Mouse (Mus musculus) cerebellum, adult 2 months (tissue): ENCODE data around the gene Rrp36. TPM values are rescaled to one million over a fixed set of nuclear protein-coding genes. Genes with fewer than 3 reads are reported as not detected.
A peak's percentile ranks its signal among the peaks of the same experiment; 100 is the strongest.

ENCODE experiments used
- DNase-seq, 2 experiments: peaks; one replicate each; pipeline ENCODE4 v3.0.0; 2021
- H3K27ac ChIP-seq: fragments of 200-500 bp; 2 replicates; pipeline ENCODE4 v1.5.1; 2012; ENCODE audit warnings: low read length, control low read depth, inconsistent platforms; ENCODE audit not compliant: insufficient read depth
- H3K27me3 ChIP-seq: fragments of 200-500 bp; 2 replicates; pipeline ENCODE4 v1.6.1; 2012; ENCODE audit warnings: inconsistent platforms, mild to moderate bottlenecking, low read length, moderate library complexity; ENCODE audit not compliant: control insufficient read depth, insufficient read depth
- H3K4me1 ChIP-seq: fragments of 200-500 bp; 2 replicates; pipeline ENCODE4 v1.6.1; 2011; ENCODE audit warnings: low read length; ENCODE audit not compliant: control insufficient read depth, insufficient read depth
- H3K4me3 ChIP-seq: fragments of 200-500 bp; replicated peaks from 2 replicates; pipeline ENCODE3; 2011; ENCODE audit warnings: mild to moderate bottlenecking, low read depth, low read length, control low read depth; ENCODE audit not compliant: insufficient read depth
- CTCF ChIP-seq: fragments of 200-500 bp; IDR thresholded peaks from 2 replicates; pipeline ENCODE4 v1.5.1; 2011; ENCODE audit warnings: low read depth, mild to moderate bottlenecking, control low read depth, low read length, moderate library complexity, borderline replicate concordance; ENCODE audit not compliant: insufficient read depth
- POLR2A ChIP-seq: fragments of 200-500 bp; IDR thresholded peaks from 2 replicates; pipeline ENCODE4 v1.6.1; 2011; ENCODE audit warnings: low read length, control low read depth, borderline replicate concordance; ENCODE audit not compliant: insufficient read depth
- WGBS: fragments of 180-500 bp; shearing (Covaris S2); methylation state at CpG from one replicate; pipeline ENCODE4 v1.1.7; 2018; 5-methylcytosine and 5-hydroxymethylcytosine counted together
- polyA plus RNA-seq: library from polyadenylated mRNA; depleted of rRNA; stranded (reverse); fragments of >200 nt; gene quantifications from 2 replicates; pipeline ENCODE4 v1.2.3, GENCODE M21; 2012

Rrp36 gene
- polyA plus RNA-seq, 1 experiment = 32.3 TPM

DNA sequence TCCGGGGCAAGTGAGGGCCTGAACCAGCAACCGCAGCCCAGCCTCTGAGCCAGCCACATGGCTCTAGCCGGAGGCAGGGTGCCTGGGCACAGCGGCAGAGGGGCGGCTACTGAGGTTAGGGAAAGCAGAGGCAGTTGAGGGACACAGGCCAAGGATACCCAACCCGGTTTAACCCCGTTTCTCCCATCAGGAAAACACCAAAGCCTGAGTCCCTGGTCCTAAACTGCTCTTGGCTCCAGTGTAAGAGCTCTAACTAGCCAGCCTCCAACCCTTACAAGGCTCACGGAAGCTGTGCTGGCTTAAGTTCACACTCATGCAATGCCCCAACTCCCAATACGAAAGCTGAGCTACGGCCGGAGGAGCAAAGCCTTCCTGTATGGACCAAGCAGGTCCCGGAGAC is 49.6 kb downstream of the Rrp36 start:
- H3K4me1 ChIP-seq = peaks cover 14% of the 10 kb centered on the region
- no peak overlapping the region for H3K4me3 ChIP-seq
- TF ChIP-seq CTCF = no peak
- no peak for TF ChIP-seq POLR2A
- H3K27ac ChIP-seq = no peak overlapping the region
- 55% methylated on average over 12 of the region's 12 CpGs for WGBS
- DNase-seq = no peak
- H3K27me3 ChIP-seq = no peaks in the 10 kb centered on the region

DNA sequence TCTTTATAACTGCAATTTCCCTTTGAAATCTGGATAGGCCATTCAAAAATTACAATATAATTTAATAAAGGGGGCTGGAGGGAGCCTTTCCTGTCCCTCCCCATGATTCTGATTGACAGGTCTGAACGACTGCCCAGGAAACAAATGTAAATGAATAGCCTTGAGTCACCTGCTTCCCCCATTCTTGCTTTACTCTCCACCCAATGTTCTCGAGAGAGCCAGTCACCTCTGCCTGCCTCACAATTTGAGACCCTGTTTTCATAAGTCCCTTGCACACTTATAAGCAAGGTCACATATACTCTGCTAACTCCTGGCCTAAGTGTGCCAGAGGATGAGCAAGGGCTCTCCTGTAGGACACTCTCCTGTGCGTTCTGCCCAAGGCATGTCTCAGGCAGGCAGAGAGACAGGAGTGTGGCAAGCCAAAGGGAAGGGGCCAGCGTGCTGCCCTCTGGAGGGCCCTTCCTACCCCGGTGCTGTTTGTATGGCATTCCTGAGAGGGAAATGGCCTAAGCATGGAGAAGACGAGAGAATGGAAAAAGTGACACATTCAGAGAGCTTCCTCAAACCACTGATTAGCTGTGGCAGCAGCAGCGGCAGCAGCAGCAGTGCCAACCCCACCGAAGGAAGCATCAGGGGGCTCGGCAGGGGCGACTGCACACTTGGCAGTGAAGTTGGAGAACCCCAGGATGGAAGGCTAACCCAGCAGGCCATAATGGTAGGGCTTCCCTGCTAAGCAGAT is 50.2 kb downstream of the Rrp36 start:
- H3K27me3 ChIP-seq = no peaks in the 10 kb centered on the region
- no peak overlapping the region for H3K4me3 ChIP-seq
- 31% methylated on average over 10 of the region's 10 CpGs for WGBS
- peaks cover 13% of the 10 kb centered on the region for H3K4me1 ChIP-seq
- TF ChIP-seq CTCF = no peak
- no peak for TF ChIP-seq POLR2A
- no peak overlapping the region for H3K27ac ChIP-seq
- no peak for DNase-seq

DNA sequence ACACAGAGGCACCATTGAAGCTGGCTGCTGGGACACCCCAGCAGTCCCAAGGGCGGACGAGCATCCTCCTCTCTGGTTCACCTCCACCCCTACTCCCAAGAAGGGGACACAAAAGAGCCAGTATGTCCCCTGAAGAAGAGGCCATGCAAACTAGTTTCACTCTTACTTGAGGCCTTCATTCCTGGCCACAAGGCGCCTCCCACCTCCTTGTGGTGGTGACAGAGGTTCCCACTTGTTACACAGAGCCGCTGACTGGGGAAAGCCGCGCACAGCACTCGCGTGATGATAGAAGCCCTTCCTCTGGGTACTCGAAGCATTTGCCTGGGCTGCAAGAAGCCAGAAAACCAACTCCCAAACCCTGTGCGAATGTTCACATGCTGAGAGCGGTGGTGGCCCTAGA is 51.9 kb downstream of the Rrp36 start:
- Histone ChIP-seq H3K4me3 (no peak overlapping the region), H3K27me3 (no peaks in the 10 kb centered on the region), H3K4me1 (peaks cover 13% of the 10 kb centered on the region), H3K27ac (no peak overlapping the region)
- 91% methylated on average over 11 of the region's 11 CpGs for WGBS
- DNase-seq = no peak
- no peak for TF ChIP-seq CTCF
- TF ChIP-seq POLR2A = no peak

DNA sequence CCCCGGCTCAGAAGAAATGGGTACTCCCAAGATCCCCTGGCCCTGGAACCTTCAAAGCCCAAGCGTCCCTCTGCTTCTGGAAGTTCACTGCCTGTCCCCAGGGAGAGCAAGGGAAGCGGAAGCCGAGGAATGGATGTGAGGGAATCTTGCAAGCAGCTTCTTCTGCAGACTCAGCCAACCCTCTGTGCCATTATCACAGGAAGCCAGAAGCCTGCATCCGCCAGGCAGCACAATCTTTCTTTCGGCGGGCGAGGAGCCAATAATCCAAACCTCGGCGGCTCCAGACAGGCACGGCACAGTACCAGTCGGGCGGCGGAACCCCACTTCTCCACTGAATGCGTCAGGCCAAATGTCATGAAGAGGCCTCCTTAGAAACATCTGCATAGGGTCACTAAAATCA is 52.8 kb downstream of the Rrp36 start:
- peak; percentile 62 to 63 for DNase-seq
- Histone ChIP-seq H3K27me3 (no peaks in the 10 kb centered on the region), H3K4me3 (peak overlapping the region; percentile 17), H3K4me1 (peaks cover 13% of the 10 kb centered on the region), H3K27ac (peak overlapping the region; percentile 9; the same call in 1 of the 2 replicates)
- TF ChIP-seq CTCF (no peak), POLR2A (no peak)
- WGBS = 9% methylated on average over 15 of the region's 15 CpGs

- Histone ChIP-seq H3K27me3 (no peaks in the 10 kb centered on the region), H3K4me3 (no peak overlapping the region), H3K27ac (no peak overlapping the region), H3K4me1 (peaks cover 13% of the 10 kb centered on the region)
- TF ChIP-seq CTCF (no peak), POLR2A (no peak)
- DNase-seq = no peak
- 65% methylated on average over 16 of the region's 16 CpGs for WGBS
These were observed 54.3 kb downstream of the Rrp36 start for GRCm38 (mm10) chr17:46619683-46620357.

- Histone ChIP-seq H3K4me1 (peaks cover 13% of the 10 kb centered on the region), H3K27ac (no peak overlapping the region), H3K4me3 (no peak overlapping the region), H3K27me3 (no peaks in the 10 kb centered on the region)
- 72% methylated on average over 27 of the region's 27 CpGs for WGBS
- no peak for TF ChIP-seq POLR2A
- no peak for TF ChIP-seq CTCF
- DNase-seq = no peak
These were observed 55.1 kb downstream of the Rrp36 start for GRCm38 (mm10) chr17:46618769-46619682.

GRCm38 (mm10) chr17:46618394-46618768 is 55.8 kb downstream of the Rrp36 start:
- no peak for TF ChIP-seq CTCF
- no peak for TF ChIP-seq POLR2A
- H3K4me1 ChIP-seq = peaks cover 13% of the 10 kb centered on the region
- 61% methylated on average over 6 of the region's 6 CpGs for WGBS
- no peak overlapping the region for H3K4me3 ChIP-seq
- no peaks in the 10 kb centered on the region for H3K27me3 ChIP-seq
- no peak overlapping the region for H3K27ac ChIP-seq
- DNase-seq = no peak
